Mouse (Mus musculus) midbrain, embryonic 11.5 days (tissue): Measurements from ENCODE around the gene Mapk6. TPM values are rescaled to one million over a fixed set of nuclear protein-coding genes. Genes with fewer than 3 reads are reported as not detected.
"Not testable (repeated sequence)": the region's sequence is repeated elsewhere in the genome, so short reads cannot be mapped to it uniquely, and the experiment has no call there.

Experiments
- ATAC-seq: fragments of 200-750 bp; cut with Nextera tagmentation; 2 replicates; pipeline ENCODE4 v1.8.0; 2017; ENCODE audit warnings: moderate TSS enrichment, moderate library complexity; ENCODE audit not compliant: low FRiP score
- DNase-seq: peaks from one replicate; pipeline ENCODE4 v3.0.0; 2015; ENCODE audit warnings: low spot score; ENCODE audit errors: missing footprints
- H3K27ac ChIP-seq: fragments of 300-500 bp; sonication (generic); 2 replicates; pipeline ENCODE4 v1.5.1; 2014; ENCODE audit warnings: low read depth, low read length
- H3K27me3 ChIP-seq: fragments of 300-500 bp; sonication (generic); 2 replicates; pipeline ENCODE4 v1.6.1; 2014; ENCODE audit warnings: mild to moderate bottlenecking, low read length, moderate library complexity, mixed read lengths; ENCODE audit not compliant: control insufficient read depth, insufficient read depth
- H3K36me3 ChIP-seq: fragments of 300-500 bp; sonication (generic); 2 replicates; pipeline ENCODE4 v1.6.1; 2014; ENCODE audit warnings: mild to moderate bottlenecking, low read length, moderate library complexity, mixed read lengths; ENCODE audit not compliant: control insufficient read depth, insufficient read depth
- H3K4me1 ChIP-seq: fragments of 300-500 bp; sonication (generic); 2 replicates; pipeline ENCODE4 v1.6.1; 2014; ENCODE audit warnings: low read length; ENCODE audit not compliant: control insufficient read depth, insufficient read depth
- H3K4me2 ChIP-seq: fragments of 300-500 bp; sonication (generic); 2 replicates; pipeline ENCODE4 v1.6.1; 2014; ENCODE audit warnings: mild to moderate bottlenecking, moderate library complexity
- H3K4me3 ChIP-seq: fragments of 300-500 bp; sonication (generic); 2 replicates; pipeline ENCODE4 v1.5.1; 2014; ENCODE audit warnings: low read depth, low read length
- H3K9ac ChIP-seq: fragments of 300-500 bp; sonication (generic); 2 replicates; pipeline ENCODE4 v1.6.1; 2014; ENCODE audit warnings: low read length
- H3K9me3 ChIP-seq: fragments of 300-500 bp; sonication (generic); 2 replicates; pipeline ENCODE4 v1.6.1; 2016; ENCODE audit warnings: low read length; ENCODE audit not compliant: control insufficient read depth
- WGBS: fragments of 180-500 bp; shearing (Covaris S2); extraction: QIAGEN DNeasy Blood & Tissue Kit; methylation state at CpG from one replicate; pipeline ENCODE4 v1.1.7; 2014; 5-methylcytosine and 5-hydroxymethylcytosine counted together
- polyA plus RNA-seq: library from polyadenylated mRNA; unstranded; fragments of >200 nt; fragmentation: Nextera tagmentation; extraction: Ambion mirVana; gene quantifications from 2 replicates; pipeline ENCODE4 v1.2.1, GENCODE M21; 2014

The Mapk6 gene
- 193 and 199 TPM in 2 replicates for polyA plus RNA-seq

DNA sequence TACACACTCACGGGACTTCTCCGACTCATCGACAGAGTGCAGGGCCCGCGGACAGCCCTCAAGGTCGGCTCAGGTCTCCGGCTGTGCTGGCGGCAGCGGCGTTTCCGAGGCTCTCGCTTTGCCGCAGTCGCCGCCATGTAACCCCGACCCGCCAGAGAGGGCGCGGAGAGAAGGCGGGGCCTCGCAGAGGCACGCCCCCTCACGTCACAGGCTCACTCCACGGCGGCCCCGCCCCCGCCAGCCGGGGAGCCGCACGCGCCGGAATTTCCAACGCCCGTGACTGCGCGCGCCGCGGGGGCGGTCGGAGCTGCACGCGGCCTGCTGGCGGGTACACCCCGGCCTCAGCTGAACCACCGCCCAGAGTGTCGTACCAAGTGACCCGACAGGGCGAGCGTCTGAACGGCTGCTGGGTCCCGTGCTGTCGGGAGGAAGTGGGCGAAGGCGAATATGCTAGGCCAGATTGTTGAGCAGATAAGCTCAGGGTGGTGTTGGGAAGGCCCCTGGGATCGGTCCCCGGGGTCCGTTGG is at the start of gene Mapk6:
Gene Mapk6, minus strand, starts transcription at position 154 of the 527 bp plus-strand sequence.
- Histone ChIP-seq H3K4me3 (peak within 1 kb of the TSS; percentile 93), H3K4me1 (peaks cover 19% of the 10 kb centered on the region), H3K36me3 (no peaks in the 10 kb centered on the region), H3K9me3 (no peaks in the 10 kb centered on the region), H3K27ac (peak within 1 kb of the TSS; percentile 100), H3K4me2 (peak within 1 kb of the TSS; percentile 66), H3K9ac (peak within 1 kb of the TSS; percentile 98), H3K27me3 (no peaks in the 10 kb centered on the region)
- WGBS, result under 1% methylated on average over 56 of the region's 58 CpGs
- ATAC-seq (peak; percentile 93), DNase-seq (peak; percentile 99)

- WGBS, result 93% methylated on average over 10 of the region's 10 CpGs
- Histone ChIP-seq H3K27ac (no peak overlapping the region), H3K36me3 (peaks cover 49% of the 10 kb centered on the region), H3K4me3 (no peak overlapping the region), H3K4me2 (no peak overlapping the region), H3K9me3 (no peaks in the 10 kb centered on the region), H3K9ac (no peak overlapping the region), H3K27me3 (no peaks in the 10 kb centered on the region), H3K4me1 (no peaks in the 10 kb centered on the region)
- ATAC-seq, result no peak
- no peak for DNase-seq
These were observed 45.9 kb upstream of the Mapk6 start for GRCm38 (mm10) chr9:75455684-75456083.

GRCm38 (mm10) chr9:75453994-75454393 is 44.2 kb upstream of the Mapk6 start:
- H3K4me3 ChIP-seq, result no peak overlapping the region
- no peak overlapping the region for H3K4me2 ChIP-seq
- no peak overlapping the region for H3K27ac ChIP-seq
- H3K4me1 ChIP-seq, result no peaks in the 10 kb centered on the region
- H3K9me3 ChIP-seq, result no peaks in the 10 kb centered on the region
- ATAC-seq (no peak), DNase-seq (no peak)
- H3K36me3 ChIP-seq, result peaks cover 46% of the 10 kb centered on the region
- no peaks in the 10 kb centered on the region for H3K27me3 ChIP-seq
- no peak overlapping the region for H3K9ac ChIP-seq
- WGBS, result 100% methylated on average over 2 of the region's 2 CpGs

- ATAC-seq (no peak), DNase-seq (no peak)
- H3K4me3 ChIP-seq, result no peak overlapping the region
- peaks cover under 1% of the 10 kb centered on the region; the same call in 1 of the 2 replicates for H3K4me1 ChIP-seq
- WGBS, result 96% methylated on average over 3 of the region's 3 CpGs
- H3K9me3 ChIP-seq, result no peaks in the 10 kb centered on the region
- no peak overlapping the region for H3K4me2 ChIP-seq
- no peak overlapping the region for H3K9ac ChIP-seq
- no peak overlapping the region for H3K27ac ChIP-seq
- peaks cover 29% of the 10 kb centered on the region for H3K36me3 ChIP-seq
- H3K27me3 ChIP-seq, result no peaks in the 10 kb centered on the region
These were observed 38.2 kb upstream of the Mapk6 start for GRCm38 (mm10) chr9:75448021-75448420.

- not testable (repeated sequence) for H3K9ac ChIP-seq, H3K4me2 ChIP-seq, H3K4me3 ChIP-seq, H3K27me3 ChIP-seq, H3K9me3 ChIP-seq, DNase-seq, ATAC-seq, H3K27ac ChIP-seq
- H3K4me1 ChIP-seq, result peaks cover 11% of the 10 kb centered on the region; the same call in 1 of the 2 replicates
- 87% methylated on average over 10 of the region's 10 CpGs for WGBS
- peaks cover 27% of the 10 kb centered on the region for H3K36me3 ChIP-seq
These were observed 36.8 kb upstream of the Mapk6 start for GRCm38 (mm10) chr9:75446574-75446973.

GRCm38 (mm10) chr9:75444981-75445380 is 35.2 kb upstream of the Mapk6 start:
- H3K4me3 ChIP-seq, result no peak overlapping the region
- no peak overlapping the region for H3K9ac ChIP-seq
- H3K27ac ChIP-seq, result no peak overlapping the region
- peaks cover 21% of the 10 kb centered on the region for H3K36me3 ChIP-seq
- 95% methylated on average over 15 of the region's 15 CpGs for WGBS
- no peaks in the 10 kb centered on the region for H3K9me3 ChIP-seq
- DNase-seq (no peak), ATAC-seq (no peak)
- H3K4me2 ChIP-seq, result no peak overlapping the region
- no peaks in the 10 kb centered on the region for H3K27me3 ChIP-seq
- peaks cover 11% of the 10 kb centered on the region; the same call in 1 of the 2 replicates for H3K4me1 ChIP-seq

- H3K9me3 ChIP-seq, result no peaks in the 10 kb centered on the region
- H3K27ac ChIP-seq, result no peak overlapping the region
- peak overlapping the region; percentile 67 for H3K4me2 ChIP-seq
- peaks cover 11% of the 10 kb centered on the region; the same call in 1 of the 2 replicates for H3K4me1 ChIP-seq
- peak; percentile 88 for ATAC-seq
- H3K4me3 ChIP-seq, result peak overlapping the region; percentile 58
- peaks cover 4% of the 10 kb centered on the region; the same call in 1 of the 2 replicates for H3K36me3 ChIP-seq
- H3K27me3 ChIP-seq, result no peaks in the 10 kb centered on the region
- peak; percentile 91 for DNase-seq
- under 1% methylated on average over 31 of the region's 31 CpGs for WGBS
- peak overlapping the region; percentile 80 for H3K9ac ChIP-seq
These were observed 31.9 kb upstream of the Mapk6 start for GRCm38 (mm10) chr9:75441691-75442131.

GRCm38 (mm10) chr9:75440796-75441666 is 31.2 kb upstream of the Mapk6 start, which contains the start of gene Leo1:
Gene Leo1, plus strand, starts transcription at chr9:75441524.
- peak within 1 kb of the TSS; percentile 80 for H3K9ac ChIP-seq
- peak within 1 kb of the TSS; percentile 67 for H3K4me2 ChIP-seq
- WGBS, result under 1% methylated on average over 38 of the region's 45 CpGs
- peak within 1 kb of the TSS; percentile 58 for H3K4me3 ChIP-seq
- no peaks in the 10 kb centered on the region for H3K9me3 ChIP-seq
- no peak within 1 kb of the TSS for H3K27ac ChIP-seq
- ATAC-seq, result peak; percentile 94
- peak; percentile 97 for DNase-seq
- peaks cover 2% of the 10 kb centered on the region; the same call in 1 of the 2 replicates for H3K36me3 ChIP-seq
- peaks cover 11% of the 10 kb centered on the region; the same call in 1 of the 2 replicates for H3K4me1 ChIP-seq
- no peaks in the 10 kb centered on the region for H3K27me3 ChIP-seq
